Mouse (Mus musculus): ENCODE data around the gene Lrp1.
"Not testable (repeated sequence)": the region's sequence is repeated elsewhere in the genome, so short reads cannot be mapped to it uniquely, and the experiment has no call there.

Gene Lrp1

GRCm38 (mm10) chr10:127620406-127621190 lies at the start of gene Lrp1:
TSS of gene Lrp1 (minus strand) at chr10:127621148.
- peak; percentile 72 for DNase-seq (ENCODE audit: inconsistent ontology term)

GRCm38 (mm10) chr10:127670185-127670584 lies 49.2 kb upstream of the Lrp1 start:
- DNase-seq (ENCODE audit: inconsistent ontology term), result no peak

- peak; percentile 56 for DNase-seq (ENCODE audit: inconsistent ontology term)
Measured at GRCm38 (mm10) chr10:127669170-127669569, 48.2 kb upstream of the Lrp1 start.

- peak; percentile 99 for DNase-seq (ENCODE audit: inconsistent ontology term)
Measured at GRCm38 (mm10) chr10:127668093-127669050, 47.4 kb upstream of the Lrp1 start, which contains the start of gene Nab2. TSS of gene Nab2 (minus strand) at chr10:127668568.

DNA sequence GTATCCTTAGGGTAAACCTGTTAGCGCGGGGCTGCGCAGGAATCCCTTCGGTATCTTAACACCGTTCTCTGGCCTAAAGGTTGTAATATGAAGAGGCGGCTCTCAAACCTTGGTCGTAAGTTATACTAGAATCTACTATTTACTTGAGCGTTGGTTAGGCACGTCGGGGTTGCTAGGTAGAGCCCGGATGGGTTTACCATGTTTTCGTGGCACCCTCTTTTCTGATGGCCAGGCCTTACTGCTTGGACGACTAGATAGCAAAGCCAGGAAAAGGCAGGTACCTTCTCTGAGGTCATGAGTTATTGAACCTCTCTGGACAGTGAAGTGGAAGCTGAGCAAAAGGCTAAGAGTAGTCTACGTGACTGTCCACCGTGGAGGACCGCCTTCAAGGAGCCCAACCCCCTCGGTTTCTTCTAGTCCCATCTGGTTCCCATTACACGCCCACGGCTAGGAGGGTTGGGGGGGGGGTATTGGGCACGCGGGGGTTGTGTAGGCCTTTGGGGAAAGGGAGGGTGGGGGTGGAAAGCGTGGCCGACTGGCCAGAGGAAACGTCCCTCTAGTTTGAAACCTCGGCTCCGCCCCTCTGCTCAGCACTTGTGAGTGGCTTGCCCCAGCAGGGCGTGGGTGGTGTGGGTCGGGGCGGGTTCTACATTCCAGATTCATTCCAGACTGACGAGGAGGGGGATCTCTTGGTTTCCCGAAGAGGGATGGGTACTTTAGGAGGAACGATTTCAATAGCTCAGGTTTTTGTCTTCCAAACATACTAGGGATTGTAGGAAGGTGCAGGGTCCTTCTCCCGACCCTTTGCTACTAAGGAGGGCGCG lies 46.5 kb upstream of the Lrp1 start:
- DNase-seq (ENCODE audit: inconsistent ontology term), result peak; percentile 100

GRCm38 (mm10) chr10:127666501-127667268 lies 45.7 kb upstream of the Lrp1 start, which contains the start of gene Nemp1:
TSS of gene Nemp1 (plus strand) at chr10:127666901.
- DNase-seq (ENCODE audit: inconsistent ontology term), result peak; percentile 99

DNA sequence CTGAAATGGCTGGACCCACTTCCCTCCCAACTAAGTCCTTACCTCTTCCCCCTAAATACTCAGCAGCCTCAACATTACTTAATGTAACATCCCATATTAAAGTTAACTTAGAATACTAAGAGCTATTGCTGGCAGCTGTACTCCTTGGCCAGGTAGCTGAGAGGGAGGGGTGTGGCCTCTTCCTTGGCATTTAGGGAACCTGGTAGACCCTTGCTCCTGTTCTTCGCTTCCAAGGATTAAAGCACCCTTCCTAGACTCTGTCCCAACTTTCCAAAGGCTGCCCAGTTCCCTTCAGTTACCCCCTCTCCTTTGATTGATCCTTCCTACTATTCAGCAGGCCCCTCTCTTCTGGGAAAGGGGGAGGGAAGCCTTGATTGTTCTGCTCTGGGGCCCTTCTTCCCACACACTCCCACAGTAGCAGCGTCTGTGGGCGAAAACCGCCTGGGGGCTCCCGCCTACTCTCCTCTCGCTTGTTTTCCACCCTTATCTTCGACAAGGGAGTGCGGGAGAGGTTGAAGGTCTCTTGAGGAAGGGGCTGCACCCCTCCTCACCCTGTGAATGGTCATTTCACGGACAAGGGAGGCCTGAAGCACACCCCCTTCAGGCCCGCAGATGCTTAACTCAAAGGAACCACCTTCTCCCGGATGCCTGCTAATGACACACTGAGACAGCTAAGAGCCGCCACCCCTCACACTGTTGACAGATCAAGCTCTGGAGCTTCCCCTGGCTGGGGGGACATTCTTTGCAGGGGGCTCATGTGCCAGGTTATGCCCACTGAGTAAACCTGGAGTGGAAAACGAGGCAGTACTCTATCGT lies 44.6 kb upstream of the Lrp1 start:
- DNase-seq (ENCODE audit: inconsistent ontology term), result peak; percentile 50

DNA sequence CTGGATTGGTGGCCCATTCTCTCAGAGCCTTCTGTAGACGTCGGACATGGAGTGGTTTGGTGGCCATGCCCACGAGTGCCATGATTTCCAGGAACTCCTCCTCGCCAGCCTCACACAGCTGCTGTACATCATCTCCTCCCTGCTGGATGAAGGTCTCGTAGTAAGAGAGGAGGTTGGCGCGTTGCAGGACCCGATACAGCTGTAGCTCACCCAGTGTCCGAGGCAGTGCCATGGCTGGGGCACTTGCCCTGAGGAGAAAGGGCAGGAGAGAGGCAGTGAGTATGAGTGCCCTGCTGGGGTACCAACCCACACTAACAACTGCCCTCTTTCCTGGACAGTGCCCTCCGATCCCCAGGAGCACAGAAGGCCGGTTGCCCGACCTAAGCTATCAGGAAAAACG lies 43.9 kb upstream of the Lrp1 start:
- no peak for DNase-seq (ENCODE audit: inconsistent ontology term)

- DNase-seq (ENCODE audit: inconsistent ontology term), result no peak
Measured at GRCm38 (mm10) chr10:127664166-127664565, 43.2 kb upstream of the Lrp1 start.

GRCm38 (mm10) chr10:127663590-127663989 lies 42.6 kb upstream of the Lrp1 start:
- no peak for DNase-seq (ENCODE audit: inconsistent ontology term)

GRCm38 (mm10) chr10:127662666-127663253 lies 41.8 kb upstream of the Lrp1 start:
- DNase-seq (ENCODE audit: inconsistent ontology term), result no peak

- peak; percentile 97 for DNase-seq (ENCODE audit: inconsistent ontology term)
Measured at GRCm38 (mm10) chr10:127661915-127662663, 41.1 kb upstream of the Lrp1 start.

DNA sequence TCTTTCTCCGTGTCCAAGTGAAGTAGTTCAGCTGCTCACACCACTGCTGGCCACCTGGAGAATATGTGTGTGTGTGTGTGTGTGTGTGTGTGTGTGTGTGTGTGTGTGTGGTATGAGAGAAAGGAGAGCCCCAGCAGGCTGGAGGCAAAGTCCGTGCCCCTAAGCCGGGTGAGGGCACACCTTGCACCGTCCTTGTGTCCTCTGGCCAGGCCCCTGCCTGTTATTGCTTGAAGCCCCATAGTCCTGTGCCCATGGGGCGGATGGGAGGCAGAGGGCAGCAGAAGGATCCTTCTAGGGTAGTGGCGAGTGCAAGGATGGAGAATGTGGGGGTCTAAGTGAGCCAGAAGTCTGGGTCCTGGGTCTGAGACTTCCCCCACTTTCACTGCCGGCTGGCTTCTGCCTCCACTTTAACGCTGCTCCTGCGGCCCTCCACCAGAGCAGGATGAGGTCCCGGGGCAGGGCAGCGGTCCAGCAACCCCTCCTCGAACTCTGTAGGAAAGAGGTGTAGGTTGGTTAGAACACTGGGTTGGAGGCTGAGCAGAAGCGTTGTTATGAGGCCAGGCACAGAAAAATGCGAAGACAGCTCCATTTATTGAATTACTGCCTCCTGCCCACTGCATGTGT lies 40.5 kb upstream of the Lrp1 start:
- peak; percentile 31 for DNase-seq (ENCODE audit: inconsistent ontology term)

DNA sequence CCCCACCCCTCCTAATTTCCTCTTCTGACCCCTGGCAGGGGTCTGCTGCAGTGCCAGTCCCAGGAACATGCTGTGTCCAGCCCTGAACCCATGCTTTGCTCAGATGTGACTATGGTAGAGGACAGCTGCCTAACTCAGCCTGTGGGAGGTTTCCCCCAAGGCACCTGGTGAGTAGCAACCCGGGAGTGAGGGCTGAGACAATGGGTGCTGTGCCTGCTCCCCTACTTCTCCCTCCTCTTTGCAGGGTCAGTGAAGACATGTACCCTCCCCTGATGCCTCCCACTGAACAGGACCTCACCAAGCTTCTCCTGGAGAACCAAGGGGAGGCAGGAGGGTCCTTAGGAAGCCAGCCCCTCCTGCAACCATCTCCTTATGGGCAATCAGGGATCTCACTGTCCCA lies 38.6 kb upstream of the Lrp1 start:
- no peak for DNase-seq (ENCODE audit: inconsistent ontology term)

DNA sequence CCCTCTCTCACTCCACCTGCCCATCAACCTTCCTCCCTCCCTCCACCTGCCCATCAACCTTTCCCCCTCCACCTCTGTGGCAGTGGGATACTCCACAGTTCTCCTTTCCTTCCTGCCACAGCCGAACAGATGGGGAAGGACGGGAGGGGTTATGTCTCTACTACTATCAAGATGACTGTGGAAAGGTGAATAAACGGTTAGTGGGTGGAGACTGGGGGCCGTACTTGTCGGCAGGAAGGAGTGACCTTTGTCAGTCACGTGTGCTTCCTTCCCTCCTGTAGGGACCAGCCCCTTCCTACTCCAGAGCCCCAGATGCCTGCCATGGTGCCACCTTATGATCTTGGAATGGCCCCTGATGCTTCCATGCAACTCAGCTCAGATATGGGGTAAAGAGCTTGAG lies 37.1 kb upstream of the Lrp1 start:
- DNase-seq (ENCODE audit: inconsistent ontology term), result no peak

- not testable (repeated sequence) for DNase-seq (ENCODE audit: inconsistent ontology term)
Measured at GRCm38 (mm10) chr10:127657617-127658016, 36.7 kb upstream of the Lrp1 start.

- no peak for DNase-seq (ENCODE audit: inconsistent ontology term)
Measured at GRCm38 (mm10) chr10:127654970-127655579, 34.1 kb upstream of the Lrp1 start.

Measured in Muller cell, postnatal 12 days (primary cell).